Mouse (Mus musculus) kidney, postnatal 4 days (tissue): ENCODE data around the gene Eef1akmt1.
A peak's percentile ranks its signal among the peaks of the same experiment; 100 is the strongest.

ENCODE experiments used
- DNase-seq, 2 experiments: peaks; one replicate each; pipeline ENCODE4 v3.0.0; 2021; ENCODE audit warnings: mixed read lengths in 2 of 2

The Eef1akmt1 gene

GRCm38 (mm10) chr14:57546557-57547021 is 24.8 kb downstream of the Eef1akmt1 start:
- peak; percentile 18 to 41 for DNase-seq

- DNase-seq: no peak
Measured at GRCm38 (mm10) chr14:57546131-57546530, 25.3 kb downstream of the Eef1akmt1 start.

GRCm38 (mm10) chr14:57545526-57545925 is 25.9 kb downstream of the Eef1akmt1 start:
- DNase-seq: no peak

GRCm38 (mm10) chr14:57543420-57544039 is 27.9 kb downstream of the Eef1akmt1 start:
- DNase-seq: no peak

- peak in 1 of 2 experiments; percentile 13 for DNase-seq
Measured at GRCm38 (mm10) chr14:57542231-57542630, 29.2 kb downstream of the Eef1akmt1 start.

GRCm38 (mm10) chr14:57540683-57541082 is 30.7 kb downstream of the Eef1akmt1 start:
- DNase-seq: no peak

- peak; percentile 27 to 28 for DNase-seq
Measured at GRCm38 (mm10) chr14:57537261-57538015, 34.0 kb downstream of the Eef1akmt1 start.

DNA sequence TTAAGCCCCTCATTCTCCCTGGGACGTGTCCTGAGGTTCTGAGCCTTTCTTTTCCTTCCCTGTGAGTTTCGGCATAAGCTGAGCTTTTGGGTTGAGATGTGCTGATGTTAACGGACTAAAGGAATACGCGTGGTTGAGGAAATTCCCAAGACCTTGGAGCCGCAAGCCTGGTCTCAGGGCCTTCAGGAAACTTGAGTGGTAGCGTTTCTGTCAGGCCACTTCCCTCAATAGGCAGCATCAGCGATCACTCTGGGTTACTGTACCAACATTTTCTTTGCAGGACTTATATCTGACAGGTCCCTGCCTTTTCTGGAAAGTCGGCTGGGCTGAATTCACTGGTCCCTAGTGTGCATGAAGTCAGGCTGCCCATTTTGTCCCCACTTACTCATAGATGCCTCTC is 34.6 kb downstream of the Eef1akmt1 start:
- no peak for DNase-seq

- no peak for DNase-seq
Measured at GRCm38 (mm10) chr14:57535646-57536045, 35.8 kb downstream of the Eef1akmt1 start.

- DNase-seq: peak; percentile 65 to 70
Measured at GRCm38 (mm10) chr14:57534961-57535360, 36.5 kb downstream of the Eef1akmt1 start.

GRCm38 (mm10) chr14:57534346-57534745 is 37.1 kb downstream of the Eef1akmt1 start:
- no peak for DNase-seq

DNA sequence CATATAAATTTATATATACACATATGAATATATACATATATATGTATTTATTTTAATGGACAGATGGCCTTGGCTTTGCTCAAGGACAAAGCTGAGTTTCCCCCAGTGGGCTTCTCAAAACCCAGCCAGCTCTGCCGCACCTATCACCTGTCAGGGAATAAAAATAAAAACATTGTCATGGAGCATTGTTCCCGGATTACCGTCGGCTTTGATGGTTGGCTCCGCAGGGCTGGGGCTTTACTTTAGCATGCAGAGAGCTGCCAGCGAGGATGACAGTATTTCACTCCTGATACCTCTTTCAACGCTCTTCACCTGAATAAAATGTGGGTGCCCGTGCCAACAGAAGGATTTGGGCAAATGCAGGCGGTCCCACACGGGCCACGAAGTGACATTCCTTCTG is 37.6 kb downstream of the Eef1akmt1 start:
- no peak for DNase-seq

DNA sequence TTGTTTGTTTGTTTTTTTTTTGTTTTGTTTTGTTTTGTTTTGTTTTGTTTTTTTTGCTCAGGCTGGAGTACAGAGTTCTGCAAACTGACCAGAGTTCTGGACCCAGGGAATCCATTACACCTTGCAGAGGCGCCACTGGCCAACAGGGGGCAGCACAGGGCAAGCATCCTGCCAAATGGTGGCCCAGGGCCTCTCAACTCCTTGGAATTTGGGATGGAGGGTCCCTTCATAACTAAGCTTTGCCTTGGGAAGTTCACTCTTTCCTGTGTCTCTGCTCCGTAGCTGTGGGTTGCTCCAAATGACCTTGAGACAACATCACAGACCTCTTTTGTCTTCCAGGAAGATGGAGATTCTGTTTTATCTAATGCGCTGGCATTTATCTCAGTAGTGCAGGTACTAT is 38.2 kb downstream of the Eef1akmt1 start:
- DNase-seq: peak; percentile 80

GRCm38 (mm10) chr14:57532577-57532976 is 38.8 kb downstream of the Eef1akmt1 start:
- no peak for DNase-seq

DNA sequence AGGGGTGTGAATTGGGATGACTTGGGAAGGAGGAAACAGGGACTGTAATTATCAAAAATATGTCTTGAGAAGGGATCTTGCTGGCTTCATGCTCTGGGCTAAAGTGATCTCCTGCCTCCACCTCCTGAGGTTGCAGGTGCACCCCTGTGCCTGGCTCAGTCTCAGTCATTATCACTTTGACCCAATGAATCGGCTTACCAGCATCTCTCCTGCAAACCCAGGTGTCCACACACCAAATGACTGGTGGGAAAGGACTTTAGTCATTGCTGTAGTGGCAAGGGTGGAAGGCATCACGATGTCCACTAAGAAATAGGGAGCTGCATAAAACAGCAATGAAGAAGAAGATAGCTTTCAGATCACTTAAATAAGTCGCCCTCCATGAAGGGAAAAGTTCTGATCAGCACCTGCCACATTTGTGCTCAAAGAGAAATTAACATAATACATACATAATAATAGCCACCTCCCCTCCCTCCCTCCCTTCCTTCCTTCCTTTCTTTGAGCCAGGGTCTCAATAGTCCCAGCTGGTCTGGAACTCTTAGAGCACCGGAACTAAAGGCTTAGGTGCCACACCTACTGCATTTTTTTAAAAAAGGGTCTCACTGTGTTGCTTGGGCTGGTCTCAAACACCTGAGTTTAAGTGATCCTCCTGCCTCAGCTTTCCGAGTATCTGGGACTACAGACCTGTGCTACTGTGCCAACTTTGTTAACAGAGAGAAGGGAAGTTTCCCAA is 41.5 kb downstream of the Eef1akmt1 start:
- no peak for DNase-seq

DNA sequence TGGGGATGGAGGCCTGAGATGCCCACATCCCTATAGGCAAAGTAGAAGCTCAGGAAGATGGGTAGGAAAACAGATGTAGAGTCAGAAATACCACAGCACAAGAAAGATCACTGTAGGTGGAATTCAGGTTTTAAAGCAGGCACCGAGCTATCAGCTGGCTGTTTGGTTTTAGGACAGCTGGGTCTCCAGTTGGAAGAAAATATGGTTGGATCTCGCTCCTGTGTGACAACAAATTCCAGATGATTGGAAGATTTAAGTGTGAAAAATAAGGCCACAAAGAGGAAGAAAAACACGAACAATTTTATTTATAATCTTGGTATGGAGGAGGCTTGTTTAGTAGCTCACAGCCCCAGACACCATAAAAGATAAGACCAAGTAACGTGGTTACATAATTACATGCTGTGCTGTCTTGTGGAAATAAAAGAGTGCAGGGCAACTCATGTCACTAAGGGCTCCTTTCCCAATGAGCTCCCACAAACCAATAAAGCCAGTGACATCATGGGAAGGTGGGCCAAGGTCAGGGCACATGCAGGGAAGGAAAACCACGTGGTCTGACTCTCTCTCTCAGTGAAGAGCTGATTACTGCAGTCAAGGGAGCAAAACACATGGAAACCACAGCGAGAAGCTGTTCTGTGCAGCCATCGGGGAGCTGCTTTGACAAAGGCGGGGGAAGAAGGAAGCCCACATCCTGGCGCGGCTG is 42.2 kb downstream of the Eef1akmt1 start:
- peak in 1 of 2 experiments; percentile 37 for DNase-seq

DNA sequence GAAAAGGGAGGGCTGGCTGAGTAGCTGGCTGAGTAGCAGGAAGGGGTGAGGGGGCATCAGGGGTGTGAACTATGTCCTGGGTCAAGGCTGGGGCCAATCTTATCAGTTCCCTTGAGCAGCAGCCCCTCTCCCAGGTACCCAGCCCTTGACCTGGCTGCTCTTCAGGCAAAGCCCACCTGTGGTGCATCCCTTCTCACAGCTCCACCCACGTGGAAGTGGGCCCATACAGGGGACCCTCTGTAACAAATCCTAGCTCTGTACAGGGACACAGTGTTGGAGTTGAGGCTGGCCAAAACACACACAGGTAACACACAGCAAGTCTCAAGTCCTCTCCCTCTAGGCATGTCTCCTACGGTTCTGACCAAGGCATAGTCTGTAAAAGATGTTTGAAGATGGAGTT is 43.8 kb downstream of the Eef1akmt1 start:
- DNase-seq: no peak

DNA sequence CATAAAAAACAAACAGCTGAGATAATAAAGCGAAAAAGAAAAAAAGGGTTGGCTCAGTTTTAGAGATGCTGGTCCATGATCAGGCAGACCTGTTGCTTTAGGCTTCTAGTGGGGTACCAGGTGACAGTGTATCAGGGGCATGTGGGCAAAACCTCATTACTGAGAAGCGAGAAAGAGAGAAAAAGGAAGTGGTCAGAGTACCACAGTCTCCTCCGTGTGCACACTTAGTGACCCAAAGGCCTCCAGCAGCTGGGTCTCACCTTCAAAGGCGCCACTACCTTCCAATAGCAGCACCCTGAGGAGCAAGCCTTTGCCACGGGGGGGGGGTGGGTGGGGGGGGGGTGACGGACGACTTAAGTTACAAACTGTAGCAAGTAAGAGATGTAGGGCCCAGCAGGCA is 44.3 kb downstream of the Eef1akmt1 start:
- no peak for DNase-seq

DNA sequence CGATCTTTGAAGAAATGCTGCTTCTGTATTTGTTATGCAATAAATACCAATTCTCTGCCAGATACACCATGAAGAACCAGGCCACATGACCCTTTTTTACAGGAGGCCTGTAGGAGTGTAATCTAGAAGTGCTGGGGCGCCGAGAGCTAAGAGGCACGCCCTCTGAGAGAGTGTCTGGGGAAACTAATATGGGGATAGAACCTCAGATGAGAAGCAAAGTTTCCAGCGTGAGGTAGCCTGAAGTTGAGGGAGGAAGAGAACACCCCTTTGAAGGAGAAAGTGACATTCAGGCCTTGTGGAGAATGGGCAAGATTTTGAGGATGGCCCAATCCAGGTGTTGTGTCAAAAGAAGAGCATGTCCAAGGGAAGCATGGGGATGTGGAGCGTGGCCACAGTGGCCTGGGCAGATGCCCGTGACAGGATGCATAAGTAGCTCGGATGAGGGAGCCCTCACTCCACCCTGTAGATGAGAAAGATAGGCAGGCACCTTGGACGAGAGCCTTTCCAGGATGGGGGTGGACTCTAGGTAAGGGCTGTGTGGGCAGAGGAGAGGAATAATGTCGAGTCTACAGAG is 45.3 kb downstream of the Eef1akmt1 start:
- DNase-seq: no peak

DNA sequence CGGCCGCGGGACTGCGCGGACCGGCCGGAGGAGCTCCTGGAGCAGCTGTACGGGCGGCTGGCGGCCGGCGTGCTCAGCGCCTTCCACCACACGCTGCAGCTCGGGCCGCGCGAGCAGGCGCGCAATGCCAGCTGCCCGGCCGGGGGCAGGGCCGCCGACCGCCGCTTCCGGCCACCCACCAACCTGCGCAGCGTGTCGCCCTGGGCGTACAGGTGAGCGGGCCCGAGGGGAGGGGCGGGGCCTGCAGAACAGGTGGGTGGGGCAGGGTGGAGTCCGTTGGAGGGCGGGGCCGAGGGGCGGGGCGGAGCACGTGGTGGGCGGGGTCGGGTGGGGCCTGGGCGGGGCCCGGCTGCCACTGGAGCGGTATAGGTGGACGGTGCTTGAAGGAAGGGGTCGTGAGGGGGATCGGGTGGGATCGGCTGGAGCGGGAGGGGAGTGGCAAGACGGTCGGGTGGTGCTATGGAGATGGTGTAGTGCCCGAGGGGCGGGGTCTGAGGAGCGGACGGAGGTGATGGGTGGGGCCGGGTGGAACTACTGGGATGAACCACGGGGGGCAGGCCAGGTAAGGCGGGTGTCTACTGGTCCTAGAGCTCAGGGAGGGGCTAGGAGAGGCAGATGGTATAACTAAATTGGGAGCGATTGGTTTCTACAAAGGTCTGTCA is 45.9 kb downstream of the Eef1akmt1 start:
- peak; percentile 82 to 89 for DNase-seq

- peak; percentile 62 to 72 for DNase-seq
Measured at GRCm38 (mm10) chr14:57524671-57525387, 46.6 kb downstream of the Eef1akmt1 start, which contains the start of gene Il17d. Gene Il17d (plus strand): TSS chr14:57524777.
